Comparison of ENCODE assay signal across 8 mouse cellular contexts in the genomic region with DNA sequence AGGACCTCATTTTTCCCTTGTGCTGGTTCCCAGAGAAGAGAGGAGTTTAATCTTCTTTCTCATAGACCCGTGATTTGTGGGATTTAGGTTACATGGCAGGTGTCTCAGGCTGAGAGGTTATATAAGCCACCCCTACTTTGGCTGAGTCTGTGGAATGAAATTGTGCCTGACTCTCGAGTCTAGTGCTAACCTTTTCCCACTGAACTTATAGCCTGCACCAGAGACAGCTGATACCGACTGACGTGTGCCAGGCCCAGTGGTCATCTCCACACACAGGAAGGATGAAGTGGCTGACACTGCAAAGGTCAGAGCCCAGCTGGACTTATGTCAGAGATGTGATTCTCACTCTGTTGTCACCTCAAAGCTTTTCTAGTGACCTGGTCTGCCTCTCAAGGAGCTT.
"Had no signal": no experiment of that assay in that cellular context is flagged by ENCODE, and none has a peak within 500 bp of the region (broad histone marks: within the 10 kb centered on the region; RNA-seq: fewer than 3 reads in every experiment).

No protein-coding gene starts in this region.

- DNase-seq: kidney, adult 2 months; kidney, postnatal 14 days; liver; liver, embryonic 13.5 days; liver, postnatal 0 days; lung, postnatal 14 days; spleen, adult 18-20 months; thymus, postnatal 4 days had no signal
